Mouse (Mus musculus): ENCODE results near the gene Arhgef3. TPM values are rescaled to one million over a fixed set of nuclear protein-coding genes. Genes with fewer than 3 reads are reported as not detected.

Arhgef3 gene
- polyA plus RNA-seq, 1 experiment from 2014 or later, result 37.3 TPM

GRCm38 (mm10) chr14:27331490-27332035 is 216.9 kb downstream of the Arhgef3 start:
- no peak for TF ChIP-seq EP300 (IDR thresholded peaks at IDR 0.05)
- TF ChIP-seq CTCF (IDR thresholded peaks at IDR 0.05), result no peak
- H3K27me3 ChIP-seq (replicated peaks; ENCODE audit: insufficient read depth, low read length), result no peaks in the 10 kb centered on the region
- H3K4me2 ChIP-seq (replicated peaks; ENCODE audit: low read depth, low read length), result no peak overlapping the region
- ATAC-seq, result no peak
- H3K27ac ChIP-seq (ENCODE audit: low read length), result no peak overlapping the region
- H3K4me1 ChIP-seq (ENCODE audit: insufficient read depth, low read depth, low read length), result peaks cover 7% of the 10 kb centered on the region
- no peak overlapping the region for H3K4me3 ChIP-seq (ENCODE audit: low read depth, low read length)
- H3K36me3 ChIP-seq (ENCODE audit: insufficient read depth, low read length), result no peaks in the 10 kb centered on the region
- DNase-seq (ENCODE audit: low spot score), result no peak
- H3K9ac ChIP-seq (replicated peaks; ENCODE audit: low read depth), result no peak overlapping the region
- WGBS, result 57% methylated on average over 10 of the region's 10 CpGs
- H3K9me3 ChIP-seq (ENCODE audit: low read length), result no peaks in the 10 kb centered on the region

DNA sequence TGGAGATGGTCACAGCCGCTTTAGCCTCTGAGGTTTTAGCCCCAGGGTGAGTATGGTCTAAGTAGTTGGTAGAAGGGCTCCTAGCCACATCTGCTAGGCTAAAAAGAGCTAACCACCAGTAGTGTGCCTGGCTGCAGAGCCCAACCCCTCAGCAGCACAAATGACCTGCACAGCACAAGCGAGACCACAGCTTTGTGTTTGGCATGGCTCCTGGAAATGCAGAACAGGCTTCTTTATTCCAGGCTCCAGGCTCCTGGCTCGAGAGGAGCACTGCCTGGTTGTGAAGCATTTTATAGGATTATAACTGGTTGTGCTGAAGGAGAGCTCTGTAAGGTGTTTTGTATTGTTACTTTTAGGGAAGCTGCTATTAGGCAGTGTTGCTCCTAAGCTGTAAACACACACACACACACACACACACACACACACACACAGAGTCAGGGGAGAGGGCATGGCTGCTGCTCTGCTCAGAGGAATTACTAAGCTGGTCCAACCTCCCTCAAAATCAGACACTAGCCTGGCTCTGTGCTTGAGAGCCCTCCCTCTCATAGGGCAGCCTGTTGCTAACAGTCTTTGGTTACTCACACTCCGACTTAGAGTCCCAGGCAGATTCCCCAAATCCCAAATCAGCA is 217.8 kb downstream of the Arhgef3 start:
- no peak overlapping the region for H3K27ac ChIP-seq (ENCODE audit: low read length)
- TF ChIP-seq EP300 (IDR thresholded peaks at IDR 0.05), result no peak
- no peak for TF ChIP-seq CTCF (IDR thresholded peaks at IDR 0.05)
- ATAC-seq (no peak), DNase-seq (ENCODE audit: low spot score) (no peak)
- H3K9ac ChIP-seq (replicated peaks; ENCODE audit: low read depth), result no peak overlapping the region
- no peaks in the 10 kb centered on the region for H3K36me3 ChIP-seq (ENCODE audit: insufficient read depth, low read length)
- 56% methylated on average over 4 of the region's 4 CpGs for WGBS
- H3K27me3 ChIP-seq (replicated peaks; ENCODE audit: insufficient read depth, low read length), result no peaks in the 10 kb centered on the region
- no peaks in the 10 kb centered on the region for H3K9me3 ChIP-seq (ENCODE audit: low read length)
- peaks cover 8% of the 10 kb centered on the region for H3K4me1 ChIP-seq (ENCODE audit: insufficient read depth, low read depth, low read length)
- H3K4me2 ChIP-seq (replicated peaks; ENCODE audit: low read depth, low read length), result no peak overlapping the region
- H3K4me3 ChIP-seq (ENCODE audit: low read depth, low read length), result no peak overlapping the region

DNA sequence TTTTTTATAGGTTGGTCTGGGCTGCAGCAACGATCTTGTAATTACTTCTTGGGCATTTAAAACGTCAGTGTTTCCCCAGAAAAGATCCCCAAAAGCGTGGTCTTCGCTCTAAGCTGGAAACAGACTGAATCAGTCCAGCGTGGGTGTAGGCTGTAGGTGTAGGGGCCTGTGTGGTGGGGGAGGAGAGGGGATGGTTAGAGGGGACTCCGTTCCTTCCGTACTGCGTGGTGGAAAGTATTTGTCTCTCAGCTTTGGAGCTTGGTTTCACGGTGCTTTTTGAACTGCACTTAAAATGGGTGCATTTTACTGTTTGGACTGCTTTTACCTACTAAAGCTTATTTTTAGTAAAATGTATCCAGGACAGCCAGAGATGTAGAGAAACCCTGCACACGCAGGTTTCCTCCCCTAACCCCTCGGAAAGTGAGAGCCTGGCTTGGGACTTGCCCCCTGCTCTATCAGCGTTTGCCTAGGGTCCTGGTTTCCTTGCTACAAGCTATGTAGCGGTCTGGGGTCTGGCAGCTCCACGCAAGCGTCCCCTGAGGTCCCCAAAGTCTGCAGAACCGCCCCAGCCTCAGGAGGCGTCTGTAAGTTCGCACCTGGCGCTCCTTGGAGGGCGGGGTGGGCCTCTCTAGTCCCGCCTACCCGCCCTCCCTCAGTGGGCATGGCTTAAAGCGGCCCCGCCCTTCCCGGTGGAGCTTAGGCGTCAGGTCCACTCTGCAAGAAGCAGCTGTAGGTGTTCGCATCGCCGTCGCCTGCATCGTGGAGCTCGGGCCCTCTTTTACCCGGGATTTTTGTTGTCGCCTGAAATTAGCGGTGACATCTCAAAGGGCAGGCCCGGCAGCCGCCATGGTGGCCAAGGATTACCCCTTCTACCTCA is 220.9 kb downstream of the Arhgef3 start:
- peaks cover 8% of the 10 kb centered on the region for H3K4me1 ChIP-seq (ENCODE audit: insufficient read depth, low read depth, low read length)
- peak overlapping the region; percentile 48 for H3K9ac ChIP-seq (replicated peaks; ENCODE audit: low read depth)
- ATAC-seq (peak; percentile 96), DNase-seq (ENCODE audit: low spot score) (peak; percentile 88)
- H3K4me2 ChIP-seq (replicated peaks; ENCODE audit: low read depth, low read length), result peak overlapping the region; percentile 86
- H3K4me3 ChIP-seq (ENCODE audit: low read depth, low read length), result peak overlapping the region; percentile 52
- 5% methylated on average over 37 of the region's 37 CpGs for WGBS
- no peaks in the 10 kb centered on the region for H3K27me3 ChIP-seq (replicated peaks; ENCODE audit: insufficient read depth, low read length)
- H3K36me3 ChIP-seq (ENCODE audit: insufficient read depth, low read length), result no peaks in the 10 kb centered on the region
- no peak overlapping the region for H3K27ac ChIP-seq (ENCODE audit: low read length)
- no peaks in the 10 kb centered on the region for H3K9me3 ChIP-seq (ENCODE audit: low read length)
- TF ChIP-seq EP300 (IDR thresholded peaks at IDR 0.05), result no peak
- TF ChIP-seq CTCF (IDR thresholded peaks at IDR 0.05), result no peak

DNA sequence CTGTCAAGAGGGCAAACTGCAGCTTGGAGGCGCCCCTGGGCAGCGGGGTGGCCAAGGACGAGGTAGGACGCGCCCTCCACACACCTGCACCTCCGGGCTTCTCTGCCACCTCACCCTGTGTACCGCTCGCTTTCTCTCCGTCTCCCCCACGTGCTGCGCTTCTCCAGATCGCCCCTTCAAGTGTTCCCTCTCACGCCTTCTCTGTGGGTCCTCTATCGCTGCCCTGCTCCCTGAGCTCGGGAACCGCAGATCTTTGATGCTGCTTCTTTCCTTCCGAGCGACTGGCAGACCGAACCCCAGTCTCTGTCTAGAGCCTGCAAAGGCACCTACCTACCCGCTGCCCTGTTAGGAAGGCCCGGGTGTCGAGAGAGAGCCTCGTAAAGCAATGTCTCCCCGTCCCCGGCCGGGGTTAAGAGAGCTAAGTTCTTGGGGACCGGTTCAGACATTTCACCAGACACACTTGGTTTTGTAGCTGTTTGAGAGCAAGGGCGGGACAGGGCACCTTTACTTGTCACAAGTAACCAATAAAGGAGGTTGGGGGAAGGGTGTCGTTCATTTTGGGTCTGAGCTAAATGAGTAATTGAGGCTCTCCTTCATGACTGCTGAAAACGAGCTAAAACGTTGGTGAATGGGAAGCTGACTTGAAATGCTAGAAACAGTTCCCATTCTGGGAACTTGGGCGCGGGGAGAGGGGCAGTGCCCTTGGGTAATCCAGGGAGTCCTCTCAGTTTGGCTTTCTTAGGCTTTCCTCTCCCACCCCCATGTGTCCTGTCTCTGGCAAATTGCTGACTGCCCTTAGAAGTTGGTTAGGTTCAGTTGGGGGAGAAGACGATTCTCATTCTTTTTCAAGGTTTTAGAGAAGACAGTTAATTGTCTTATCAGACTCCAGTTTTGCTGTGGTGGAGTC is 221.8 kb downstream of the Arhgef3 start:
- 0 out of 2 replicates have a peak overlapping the region, but pooled peaks have one; percentile 9 for H3K27ac ChIP-seq (ENCODE audit: low read length)
- H3K36me3 ChIP-seq (ENCODE audit: insufficient read depth, low read length), result no peaks in the 10 kb centered on the region
- H3K4me1 ChIP-seq (ENCODE audit: insufficient read depth, low read depth, low read length), result peaks cover 8% of the 10 kb centered on the region
- peak overlapping the region; percentile 52 for H3K4me3 ChIP-seq (ENCODE audit: low read depth, low read length)
- DNase-seq (ENCODE audit: low spot score) (peak; percentile 44), ATAC-seq (peak; percentile 63)
- no peaks in the 10 kb centered on the region for H3K27me3 ChIP-seq (replicated peaks; ENCODE audit: insufficient read depth, low read length)
- H3K9me3 ChIP-seq (ENCODE audit: low read length), result no peaks in the 10 kb centered on the region
- peak overlapping the region; percentile 48 for H3K9ac ChIP-seq (replicated peaks; ENCODE audit: low read depth)
- TF ChIP-seq EP300 (IDR thresholded peaks at IDR 0.05) (no peak), CTCF (IDR thresholded peaks at IDR 0.05) (no peak)
- 5% methylated on average over 32 of the region's 34 CpGs for WGBS
- H3K4me2 ChIP-seq (replicated peaks; ENCODE audit: low read depth, low read length), result peak overlapping the region; percentile 86

GRCm38 (mm10) chr14:27337156-27337555 is 222.5 kb downstream of the Arhgef3 start:
- Histone ChIP-seq H3K4me1 (ENCODE audit: insufficient read depth, low read depth, low read length) (peaks cover 8% of the 10 kb centered on the region), H3K4me3 (ENCODE audit: low read depth, low read length) (peak overlapping the region; percentile 52), H3K9me3 (ENCODE audit: low read length) (no peaks in the 10 kb centered on the region), H3K27ac (ENCODE audit: low read length) (no peak overlapping the region), H3K27me3 (replicated peaks; ENCODE audit: insufficient read depth, low read length) (no peaks in the 10 kb centered on the region), H3K9ac (replicated peaks; ENCODE audit: low read depth) (no peak overlapping the region), H3K4me2 (replicated peaks; ENCODE audit: low read depth, low read length) (peak overlapping the region; percentile 86), H3K36me3 (ENCODE audit: insufficient read depth, low read length) (no peaks in the 10 kb centered on the region)
- ATAC-seq (no peak), DNase-seq (ENCODE audit: low spot score) (no peak)
- 50% methylated on average over 6 of the region's 6 CpGs for WGBS
- no peak for TF ChIP-seq EP300 (IDR thresholded peaks at IDR 0.05)
- no peak for TF ChIP-seq CTCF (IDR thresholded peaks at IDR 0.05)

Measured in lung, postnatal 0 days (tissue).